Mouse (Mus musculus) kidney, adult 2 months (tissue): Measurements from ENCODE around the gene Fut8. TPM values are rescaled to one million over a fixed set of nuclear protein-coding genes. Genes with fewer than 3 reads are reported as not detected.
"Not testable (repeated sequence)": the region's sequence is repeated elsewhere in the genome, so short reads cannot be mapped to it uniquely, and the experiment has no call there.

Experiments used
- DNase-seq: peaks from one replicate; pipeline ENCODE4 v3.0.0; 2021
- H3K27ac ChIP-seq: fragments of 200-500 bp; 2 replicates; pipeline ENCODE4 v1.5.1; 2012; ENCODE audit warnings: low read depth, low read length, control low read depth, inconsistent platforms; ENCODE audit not compliant: insufficient read depth
- H3K27me3 ChIP-seq: fragments of 200-500 bp; replicated peaks from 2 replicates; pipeline ENCODE4 v1.6.1; 2012; ENCODE audit warnings: mild to moderate bottlenecking, moderate library complexity, low read length, inconsistent platforms; ENCODE audit not compliant: control insufficient read depth, insufficient read depth
- H3K36me3 ChIP-seq: fragments of 200-500 bp; 2 replicates; pipeline ENCODE4 v1.6.1; 2012; ENCODE audit warnings: mild to moderate bottlenecking, moderate library complexity, low read length, inconsistent platforms; ENCODE audit not compliant: control insufficient read depth, insufficient read depth
- H3K4me1 ChIP-seq: fragments of 200-500 bp; 2 replicates; pipeline ENCODE4 v1.6.1; 2011; ENCODE audit warnings: low read length; ENCODE audit not compliant: control insufficient read depth, insufficient read depth
- H3K4me3 ChIP-seq: fragments of 200-500 bp; 2 replicates; pipeline ENCODE4 v1.5.1; 2011; ENCODE audit warnings: mild to moderate bottlenecking, low read depth, low read length, control low read depth; ENCODE audit not compliant: insufficient read depth
- CTCF ChIP-seq: fragments of 200-500 bp; conservative IDR thresholded peaks from 2 replicates; pipeline ENCODE4 v1.5.1; 2011; ENCODE audit warnings: low read depth, mild to moderate bottlenecking, control low read depth, low read length, moderate library complexity, mixed read lengths; ENCODE audit not compliant: insufficient read depth, insufficient read length
- POLR2A ChIP-seq: fragments of 200-500 bp; IDR thresholded peaks from one replicate; pipeline ENCODE4 v1.6.1; 2011; ENCODE audit warnings: low read depth, low read length, control low read depth
- WGBS: fragments of 180-500 bp; shearing (Covaris S2); methylation state at CpG from one replicate; pipeline ENCODE4 v1.1.7; 2018; 5-methylcytosine and 5-hydroxymethylcytosine counted together
- polyA plus RNA-seq: library from polyadenylated mRNA; depleted of rRNA; stranded (reverse); fragments of >200 nt; gene quantifications from 2 replicates; pipeline ENCODE4 v1.2.3, GENCODE M21; 2012

Gene Fut8
- polyA plus RNA-seq, 1 experiment, result 21.3 TPM

- DNase-seq, result no peak
- TF ChIP-seq POLR2A, result no peak
- TF ChIP-seq CTCF, result no peak
- Histone ChIP-seq H3K4me3 (no peak overlapping the region), H3K4me1 (no peaks in the 10 kb centered on the region), H3K27me3 (no peaks in the 10 kb centered on the region), H3K27ac (no peak overlapping the region), H3K36me3 (no peaks in the 10 kb centered on the region)
- WGBS, result 68% methylated on average over 12 of the region's 12 CpGs
Observed at GRCm38 (mm10) chr12:77517691-77518090, 279.8 kb downstream of the Fut8 start.

DNA sequence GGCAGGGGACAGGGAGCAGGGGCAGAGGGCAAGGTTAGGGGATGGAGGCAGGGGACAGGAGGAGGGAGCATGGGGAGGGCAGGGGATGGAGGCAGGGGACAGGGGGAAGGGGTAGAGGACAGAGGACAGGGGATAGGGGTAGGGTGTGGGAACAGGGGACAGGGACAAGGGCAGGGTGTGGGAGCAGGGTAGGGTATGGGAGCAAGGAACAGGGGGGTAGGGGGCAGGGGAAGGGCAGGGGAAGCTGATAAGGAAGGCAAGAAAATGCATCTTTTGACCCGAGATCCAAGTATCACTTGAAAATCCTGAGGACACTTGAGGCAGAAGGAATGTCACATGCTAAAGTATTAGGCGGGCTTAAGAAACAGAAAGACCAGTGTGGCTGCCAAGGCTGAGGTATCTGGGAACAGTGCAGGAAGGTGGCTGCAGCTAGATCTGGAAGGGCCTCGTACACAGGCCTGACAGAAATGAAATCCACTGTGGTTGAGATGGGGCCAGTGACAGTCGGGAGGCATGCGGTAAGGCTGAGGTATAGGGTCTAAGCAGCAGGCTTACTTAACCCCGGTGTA is 281.7 kb downstream of the Fut8 start:
- Histone ChIP-seq H3K4me1 (no peaks in the 10 kb centered on the region), H3K27ac (no peak overlapping the region), H3K36me3 (no peaks in the 10 kb centered on the region), H3K27me3 (no peaks in the 10 kb centered on the region), H3K4me3 (no peak overlapping the region)
- TF ChIP-seq POLR2A (no peak), CTCF (no peak)
- DNase-seq, result no peak
- WGBS, result 88% methylated on average over 6 of the region's 6 CpGs

GRCm38 (mm10) chr12:77524014-77524413 is 286.1 kb downstream of the Fut8 start:
- H3K4me1 ChIP-seq, H3K4me3 ChIP-seq, H3K27ac ChIP-seq, H3K36me3 ChIP-seq, DNase-seq, H3K27me3 ChIP-seq: not testable (repeated sequence)
- 43% methylated on average over 4 of the region's 4 CpGs for WGBS
